Mouse (Mus musculus) liver, adult 2 months (tissue): Measurements from ENCODE around the gene Psg16.

ENCODE experiments used
- CTCF ChIP-seq: fragments of 200-500 bp; IDR thresholded peaks from 2 replicates; pipeline ENCODE4 v1.5.1; 2011; ENCODE audit warnings: low read depth, low read length, control low read depth
- POLR2A ChIP-seq: fragments of 200-500 bp; IDR thresholded peaks from 2 replicates; pipeline ENCODE4 v1.6.1; 2011; ENCODE audit warnings: low read length, control low read depth; ENCODE audit not compliant: insufficient read depth; ENCODE audit errors: extremely low read depth

GRCm38 (mm10) chr7:17056601-17057523 lies 17.0 kb upstream of the Psg16 start:
- TF ChIP-seq CTCF, result no peak
- no peak for TF ChIP-seq POLR2A
